Mouse (Mus musculus): ENCODE results near the gene Mctp2. TPM values are rescaled to one million over a fixed set of nuclear protein-coding genes. Genes with fewer than 3 reads are reported as not detected.

Gene Mctp2
- polyA plus RNA-seq, 1 experiment, result not detected

- peaks cover 3% of the 10 kb centered on the region; the same call in 1 of the 2 replicates for H3K4me1 ChIP-seq (ENCODE audit: control insufficient read depth, insufficient read depth, low read length)
- TF ChIP-seq CTCF (IDR thresholded peaks at IDR 0.05; ENCODE audit: insufficient read depth, low read depth, low read length) (no peak), POLR2A (IDR thresholded peaks at IDR 0.05; ENCODE audit: insufficient read depth, low read depth, low read length) (no peak)
- no peak overlapping the region for H3K4me3 ChIP-seq (ENCODE audit: insufficient read depth, low read depth, low read length)
- 63% methylated on average over 20 of the region's 20 CpGs for WGBS
- H3K27ac ChIP-seq (ENCODE audit: insufficient read depth, low read depth, low read length), result no peak overlapping the region
Observed at GRCm38 (mm10) chr7:72047588-72048585, 258.5 kb downstream of the Mctp2 start.

All from olfactory bulb, adult 2 months (tissue).